In the genomic region with DNA sequence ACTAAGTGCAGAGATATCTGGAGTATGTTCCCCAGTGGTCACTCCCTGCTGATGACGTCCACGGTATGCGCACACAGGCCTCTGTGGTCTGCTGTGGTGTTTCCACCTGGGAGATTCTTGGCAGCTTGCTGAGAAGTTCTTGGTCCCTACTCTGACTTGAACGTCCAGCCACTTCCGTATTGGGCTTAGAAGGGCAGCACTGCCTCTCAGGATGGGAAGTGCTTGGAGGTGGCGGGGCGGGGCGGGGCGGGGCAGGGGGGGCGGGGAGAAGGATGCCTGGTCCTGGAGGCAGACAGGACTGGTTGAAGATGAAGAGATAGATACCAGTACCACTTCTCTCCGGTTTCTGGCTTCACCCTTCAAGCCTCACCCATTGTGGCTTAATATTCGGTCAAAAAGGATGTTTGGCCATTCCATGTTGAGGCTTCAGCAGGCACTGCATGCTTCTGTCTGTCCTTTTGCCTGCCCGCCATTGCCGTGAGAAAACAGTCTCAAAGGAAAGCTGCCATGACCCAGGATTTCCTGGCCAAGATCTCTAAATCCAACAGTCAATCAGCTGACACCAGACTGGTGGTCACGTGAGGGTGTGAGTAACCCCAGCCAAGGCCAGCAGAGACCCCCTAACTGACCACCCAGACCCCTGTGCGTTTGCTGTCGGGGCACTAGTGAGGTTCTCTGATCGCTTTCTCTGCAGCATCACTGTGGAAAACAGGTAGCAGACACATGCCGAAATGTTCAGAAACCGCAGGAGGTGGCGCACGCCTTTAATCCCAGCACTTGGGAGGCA, we compare ENCODE assay signal across 14 mouse cellular contexts. TPM values are rescaled to one million over a fixed set of nuclear protein-coding genes. Genes with fewer than 3 reads are reported as not detected.
DNase-seq lines count a peak whose midpoint lies in the region; ATAC-seq and TF ChIP-seq lines count a peak whose summit lies in the region.
"Had no signal": no experiment of that assay in that cellular context is flagged by ENCODE, and none has a peak within 500 bp of the region (broad histone marks: within the 10 kb centered on the region; RNA-seq: fewer than 3 reads in every experiment).

No protein-coding gene starts in this region.

- H3K27me3 ChIP-seq in intestine, embryonic 15.5 days (replicated peaks), result no peaks in the 10 kb centered on the region
- no peaks in the 10 kb centered on the region for H3K27me3 ChIP-seq in intestine, embryonic 16.5 days (replicated peaks; ENCODE audit: control insufficient read depth, insufficient read depth, low read length)
- H3K27me3 ChIP-seq in embryonic facial prominence, embryonic 13.5 days, result peaks cover 5% of the 10 kb centered on the region; the same call in 1 of the 2 replicates
- no peaks in the 10 kb centered on the region for H3K27me3 ChIP-seq in liver, postnatal 0 days (ENCODE audit: insufficient read depth, low read length)
- no peaks in the 10 kb centered on the region for H3K27me3 ChIP-seq in thymus, adult 2 months (ENCODE audit: control insufficient read depth, insufficient read depth, low read length)
- H3K27me3 ChIP-seq: midbrain, embryonic 13.5 days; neural tube, embryonic 15.5 days had no signal

- H3K4me1 ChIP-seq in intestine, embryonic 15.5 days (replicated peaks), result no peaks in the 10 kb centered on the region
- H3K4me1 ChIP-seq in intestine, embryonic 16.5 days (ENCODE audit: control insufficient read depth, insufficient read depth, low read length), result no peaks in the 10 kb centered on the region
- H3K4me1 ChIP-seq in embryonic facial prominence, embryonic 13.5 days, result 0 out of 2 replicates have a peak, but pooled peaks cover 10% of the 10 kb centered on the region
- no peaks in the 10 kb centered on the region; the same call in 1 of the 2 replicates for H3K4me1 ChIP-seq in liver, postnatal 0 days (ENCODE audit: insufficient read depth)
- H3K4me1 ChIP-seq in thymus, adult 2 months (replicated peaks; ENCODE audit: control insufficient read depth, insufficient read depth, low read length), result no peaks in the 10 kb centered on the region; the same call in 1 of the 2 replicates
- H3K4me1 ChIP-seq: midbrain, embryonic 13.5 days had no signal

- H3K27ac ChIP-seq in intestine, embryonic 15.5 days, result no peak overlapping the region
- H3K27ac ChIP-seq in intestine, embryonic 16.5 days (ENCODE audit: low read length), result no peak overlapping the region
- no peak overlapping the region for H3K27ac ChIP-seq in embryonic facial prominence, embryonic 13.5 days
- no peak overlapping the region for H3K27ac ChIP-seq in liver, postnatal 0 days (ENCODE audit: low read depth)
- H3K27ac ChIP-seq in thymus, adult 2 months (ENCODE audit: control insufficient read depth, insufficient read depth, low read length), result no peak overlapping the region
- H3K27ac ChIP-seq: midbrain, embryonic 13.5 days; neural tube, embryonic 15.5 days had no signal

- H3K9ac ChIP-seq in intestine, embryonic 15.5 days, result no peak overlapping the region
- no peak overlapping the region for H3K9ac ChIP-seq in intestine, embryonic 16.5 days (ENCODE audit: low read depth, low read length)
- H3K9ac ChIP-seq in embryonic facial prominence, embryonic 13.5 days, result no peak overlapping the region
- H3K9ac ChIP-seq in liver, postnatal 0 days (replicated peaks), result no peak overlapping the region
- H3K9ac ChIP-seq: midbrain, embryonic 13.5 days; neural tube, embryonic 15.5 days had no signal

- no peaks in the 10 kb centered on the region for H3K36me3 ChIP-seq in intestine, embryonic 15.5 days
- H3K36me3 ChIP-seq in intestine, embryonic 16.5 days (ENCODE audit: control insufficient read depth, insufficient read depth, low read length), result no peaks in the 10 kb centered on the region
- H3K36me3 ChIP-seq in embryonic facial prominence, embryonic 13.5 days, result no peaks in the 10 kb centered on the region
- H3K36me3 ChIP-seq in liver, postnatal 0 days (replicated peaks; ENCODE audit: insufficient read depth, low read length), result no peaks in the 10 kb centered on the region
- H3K36me3 ChIP-seq in thymus, adult 2 months (ENCODE audit: control insufficient read depth, insufficient read depth, low read length), result no peaks in the 10 kb centered on the region
- H3K36me3 ChIP-seq: midbrain, embryonic 13.5 days; neural tube, embryonic 15.5 days had no signal

- TF ChIP-seq EP300 in liver, postnatal 0 days (IDR thresholded peaks at IDR 0.05; ENCODE audit: low read depth), result no peak

- no peak overlapping the region for H3K4me3 ChIP-seq in intestine, embryonic 15.5 days (replicated peaks)
- no peak overlapping the region for H3K4me3 ChIP-seq in intestine, embryonic 16.5 days (ENCODE audit: low read length)
- no peak overlapping the region for H3K4me3 ChIP-seq in embryonic facial prominence, embryonic 13.5 days
- H3K4me3 ChIP-seq in liver, postnatal 0 days (ENCODE audit: low read depth, low read length), result no peak overlapping the region
- H3K4me3 ChIP-seq in thymus, adult 2 months (ENCODE audit: control insufficient read depth, insufficient read depth, low read length), result no peak overlapping the region
- H3K4me3 ChIP-seq: midbrain, embryonic 13.5 days; neural tube, embryonic 15.5 days had no signal

- peak overlapping the region; percentile 2; the same call in 1 of the 2 replicates for H3K4me2 ChIP-seq in intestine, embryonic 15.5 days (replicated peaks)
- H3K4me2 ChIP-seq in intestine, embryonic 16.5 days (ENCODE audit: low read depth, low read length), result no peak overlapping the region
- H3K4me2 ChIP-seq in embryonic facial prominence, embryonic 13.5 days, result peak overlapping the region; percentile 16; the same call in 1 of the 2 replicates
- peak overlapping the region; percentile 4 for H3K4me2 ChIP-seq in liver, postnatal 0 days (ENCODE audit: low read depth, low read length)
- H3K4me2 ChIP-seq: midbrain, embryonic 13.5 days; neural tube, embryonic 15.5 days had no signal

- ATAC-seq in intestine, embryonic 15.5 days, result peak; percentile 31; the same call in 1 of the 2 replicates
- no peak for ATAC-seq in intestine, embryonic 16.5 days
- ATAC-seq in embryonic facial prominence, embryonic 13.5 days (ENCODE audit: insufficient number of reproducible peaks, insufficient read depth, low FRiP score, low TSS enrichment, low read depth), result no peak
- 0 out of 2 replicates have a peak, but pooled peaks have one; percentile 23 for ATAC-seq in liver, postnatal 0 days
- ATAC-seq: midbrain, embryonic 13.5 days had no signal

- H3K9me3 ChIP-seq in intestine, embryonic 15.5 days, result no peaks in the 10 kb centered on the region
- H3K9me3 ChIP-seq in intestine, embryonic 16.5 days (ENCODE audit: control insufficient read depth, low read length), result no peaks in the 10 kb centered on the region
- H3K9me3 ChIP-seq in embryonic facial prominence, embryonic 13.5 days, result no peaks in the 10 kb centered on the region
- no peaks in the 10 kb centered on the region for H3K9me3 ChIP-seq in liver, postnatal 0 days (ENCODE audit: low read length)
- H3K9me3 ChIP-seq: midbrain, embryonic 13.5 days; neural tube, embryonic 15.5 days had no signal

- TF ChIP-seq POLR2A in thymus, adult 2 months (IDR thresholded peaks at IDR 0.05; ENCODE audit: control insufficient read depth, extremely low read depth, insufficient read depth, low read length, poor library complexity), result no peak

- peak; percentile 5 for DNase-seq in ZHBTc4 (ENCODE audit: low read depth, low spot score)
- DNase-seq in liver, postnatal 0 days, result peak; percentile 33
- no peak for DNase-seq in thymus, adult 2 months
- DNase-seq in frontal cortex, postnatal 36 days (ENCODE audit: low spot score in 2 of 2), result no peak
- DNase-seq: cerebellum, postnatal 25 days; gastrocnemius, postnatal 25 days; right cerebral cortex, postnatal 14 days had no signal

- 53% methylated on average over 21 of the region's 22 CpGs for WGBS in intestine, embryonic 15.5 days
- WGBS in intestine, embryonic 16.5 days, result 50% methylated on average over 22 of the region's 22 CpGs
- WGBS in embryonic facial prominence, embryonic 13.5 days, result 48% methylated on average over 21 of the region's 22 CpGs
- 48% methylated on average over 22 of the region's 22 CpGs for WGBS in liver, postnatal 0 days (ENCODE audit: insufficient replicate concordance)
- WGBS in thymus, adult 2 months, result 63% methylated on average over 22 of the region's 22 CpGs

- TF ChIP-seq CTCF in liver, postnatal 0 days (IDR thresholded peaks at IDR 0.05; ENCODE audit: low read depth), result no peak
- TF ChIP-seq CTCF in thymus, adult 2 months (IDR thresholded peaks at IDR 0.05; ENCODE audit: borderline replicate concordance, control insufficient read depth, extremely low read depth, insufficient read depth, low read length, poor library complexity), result no peak

RNA-seq across cellular contexts. Expression of a gene that starts 33.1 kb away (rescaled TPM):
- 8.6 and 9.2 TPM in 2 replicates for polyA plus RNA-seq in intestine, embryonic 15.5 days (2015; fragmentation: Nextera tagmentation; extraction: Ambion mirVana)
- 8.8 and 10.2 TPM in 2 replicates for polyA plus RNA-seq in intestine, embryonic 16.5 days (2015; fragmentation: Nextera tagmentation; extraction: Ambion mirVana)
- 5.9 and 7.9 TPM in 2 replicates for polyA plus RNA-seq in embryonic facial prominence, embryonic 13.5 days (2015; fragmentation: Nextera tagmentation; extraction: Ambion mirVana)
- polyA plus RNA-seq in liver, postnatal 0 days (2015; fragmentation: Nextera tagmentation; extraction: Ambion mirVana), result 6.3 and 6.6 TPM in 2 replicates
- polyA plus RNA-seq in thymus, adult 2 months (2012; rRNA removed), result 17.5 and 20.7 TPM in 2 replicates

RNA-seq across cellular contexts. Expression of a gene that starts 46.3 kb away (rescaled TPM):
- polyA plus RNA-seq in intestine, embryonic 15.5 days (2015; fragmentation: Nextera tagmentation; extraction: Ambion mirVana), result not detected in 2 replicates
- polyA plus RNA-seq in intestine, embryonic 16.5 days (2015; fragmentation: Nextera tagmentation; extraction: Ambion mirVana), result not detected in 2 replicates
- not detected in 2 replicates for polyA plus RNA-seq in embryonic facial prominence, embryonic 13.5 days (2015; fragmentation: Nextera tagmentation; extraction: Ambion mirVana)
- polyA plus RNA-seq in liver, postnatal 0 days (2015; fragmentation: Nextera tagmentation; extraction: Ambion mirVana), result not detected in 2 replicates
- polyA plus RNA-seq in thymus, adult 2 months (2012; rRNA removed), result not detected in 2 replicates
- polyA plus RNA-seq: forebrain, embryonic 11.5 days; limb, embryonic 11.5 days had no signal

Comparison
In these comparisons a context has a peak if more than half of its experiments do, and no peak if none do; other contexts are left out.
1. ATAC-seq: peak in intestine, embryonic 15.5 days (single experiment) and liver, postnatal 0 days (single experiment); none in intestine, embryonic 16.5 days (single experiment) and embryonic facial prominence, embryonic 13.5 days (single experiment).
2. DNase-seq: peak in ZHBTc4 (single experiment) and liver, postnatal 0 days (single experiment); none in thymus, adult 2 months (single experiment) and frontal cortex, postnatal 36 days (0 of 2).